Mouse (Mus musculus) MEL (cell line): ENCODE results near the gene Armc7. TPM values are rescaled to one million over a fixed set of nuclear protein-coding genes. Genes with fewer than 3 reads are reported as not detected.

Experiments
- DNase-seq: peaks from one replicate; pipeline ENCODE4 v3.0.0; 2011; ENCODE audit warnings: low read depth, low spot score
- H3K27ac ChIP-seq: 2 replicates; pipeline ENCODE4 v1.5.1; 2012; ENCODE audit warnings: low read depth, mild to moderate bottlenecking, control low read depth, low read length, moderate library complexity; ENCODE audit not compliant: control insufficient read depth
- H3K27me3 ChIP-seq, 2 experiments: fragments of 150-350 bp in 1 of 2; sonication (generic) in 1 of 2; 2 replicates each; pipeline ENCODE4 v1.6.1; 2012; ENCODE audit warnings: low read length in 2 of 2, mild to moderate bottlenecking in 2 of 2, improper control_type of control experiment in 1 of 2, moderate library complexity in 1 of 2; ENCODE audit not compliant: insufficient read depth in 2 of 2, control insufficient read depth in 1 of 2
- H3K36me3 ChIP-seq, 2 experiments: 2 replicates each; pipeline ENCODE4 v1.6.1; 2012 to 2014; ENCODE audit warnings: low read length in 2 of 2, improper control_type of control experiment in 1 of 2, inconsistent platforms in 1 of 2, mild to moderate bottlenecking in 1 of 2; ENCODE audit not compliant: insufficient read depth in 2 of 2, control insufficient read depth in 1 of 2
- H3K4me1 ChIP-seq, 2 experiments: fragments of 150-350 bp in 1 of 2; sonication (generic) in 1 of 2; 2 replicates each; pipeline ENCODE4 v1.6.1; 2012; ENCODE audit warnings: low read length in 2 of 2, improper control_type of control experiment in 1 of 2, mild to moderate bottlenecking in 1 of 2; ENCODE audit not compliant: insufficient read depth in 2 of 2, control insufficient read depth in 1 of 2
- H3K4me3 ChIP-seq, 2 experiments: fragments of 150-350 bp in 1 of 2; sonication (generic) in 1 of 2; 2 replicates each; pipeline ENCODE4 v1.5.1; 2012; ENCODE audit warnings: low read depth in 2 of 2, low read length in 2 of 2, mild to moderate bottlenecking in 2 of 2, moderate library complexity in 2 of 2, control low read depth in 1 of 2, improper control_type of control experiment in 1 of 2; ENCODE audit not compliant: control insufficient read depth in 1 of 2, insufficient read depth in 1 of 2
- H3K79me2 ChIP-seq: 2 replicates; pipeline ENCODE4 v1.6.1; 2012; ENCODE audit warnings: mild to moderate bottlenecking, low read length, moderate library complexity; ENCODE audit not compliant: control insufficient read depth, poor library complexity, insufficient read depth
- H3K9ac ChIP-seq: 2 replicates; pipeline ENCODE4 v1.6.1; 2012; ENCODE audit warnings: low read depth, mild to moderate bottlenecking, control low read depth, low read length, moderate library complexity; ENCODE audit not compliant: control insufficient read depth, poor library complexity, severe bottlenecking
- H3K9me3 ChIP-seq: fragments of 150-350 bp; sonication (generic); replicated peaks from 2 replicates; pipeline ENCODE4 v1.6.1; 2012; ENCODE audit warnings: mild to moderate bottlenecking, low read length, improper control_type of control experiment, moderate library complexity; ENCODE audit not compliant: insufficient read depth
- CHD2 ChIP-seq: IDR thresholded peaks from 2 replicates; pipeline ENCODE4 v1.6.1; 2011; ENCODE audit warnings: low read length, improper control_type of control experiment
- E2F4 ChIP-seq: IDR thresholded peaks from 2 replicates; pipeline ENCODE4 v1.6.1; 2011; ENCODE audit warnings: low read depth, low read length, improper control_type of control experiment, borderline replicate concordance
- ELF1 ChIP-seq: IDR thresholded peaks from 2 replicates; pipeline ENCODE4 v1.6.1; 2014; ENCODE audit warnings: low read depth, mild to moderate bottlenecking, inconsistent platforms, low read length, improper control_type of control experiment, moderate library complexity
- GATA1 ChIP-seq: IDR thresholded peaks from 2 replicates; pipeline ENCODE4 v1.6.1; 2011; ENCODE audit warnings: low read depth, low read length, improper control_type of control experiment
- KAT2A ChIP-seq: conservative IDR thresholded peaks from 2 replicates; pipeline ENCODE4 v1.6.1; 2012; ENCODE audit warnings: low read depth, low read length, improper control_type of control experiment, inconsistent platforms
- MAFK ChIP-seq: IDR thresholded peaks from 2 replicates; pipeline ENCODE4 v1.6.1; 2011; ENCODE audit warnings: low read depth, mild to moderate bottlenecking, low read length, improper control_type of control experiment, borderline replicate concordance
- MAX ChIP-seq: IDR thresholded peaks from 2 replicates; pipeline ENCODE4 v1.6.1; 2011; ENCODE audit warnings: low read length, improper control_type of control experiment
- MAZ ChIP-seq: IDR thresholded peaks from 2 replicates; pipeline ENCODE4 v1.6.1; 2012; ENCODE audit warnings: low read depth, mild to moderate bottlenecking, inconsistent platforms, low read length, improper control_type of control experiment
- MEF2A ChIP-seq: IDR thresholded peaks from 2 replicates; pipeline ENCODE4 v1.6.1; 2014; ENCODE audit warnings: low read depth, mild to moderate bottlenecking, inconsistent platforms, low read length, improper control_type of control experiment; ENCODE audit not compliant: poor library complexity, insufficient replicate concordance, severe bottlenecking; ENCODE audit errors: extremely low read depth
- MYB ChIP-seq: IDR thresholded peaks from 2 replicates; pipeline ENCODE4 v1.6.1; 2011; ENCODE audit warnings: mild to moderate bottlenecking, low read depth, low read length, improper control_type of control experiment
- NRF1 ChIP-seq: IDR thresholded peaks from 2 replicates; pipeline ENCODE4 v1.6.1; 2014; ENCODE audit warnings: low read depth, mild to moderate bottlenecking, inconsistent platforms, low read length, improper control_type of control experiment, moderate library complexity; ENCODE audit not compliant: poor library complexity, insufficient read depth, severe bottlenecking
- POLR2A ChIP-seq, 2 experiments: IDR thresholded peaks; 2 replicates each; pipeline ENCODE4 v1.6.1; 2011 to 2012; ENCODE audit warnings: low read length in 2 of 2, mild to moderate bottlenecking in 2 of 2, control low read depth in 1 of 2, improper control_type of control experiment in 1 of 2, low read depth in 1 of 2, moderate library complexity in 1 of 2; ENCODE audit not compliant: control insufficient read depth in 1 of 2, insufficient read depth in 1 of 2, poor library complexity in 1 of 2
- POLR2AphosphoS2 ChIP-seq: IDR thresholded peaks from 2 replicates; pipeline ENCODE4 v1.6.1; 2011; ENCODE audit warnings: low read length, improper control_type of control experiment
- POLR2AphosphoS5 ChIP-seq: IDR thresholded peaks from 2 replicates; pipeline ENCODE4 v1.6.1; 2012; ENCODE audit warnings: low read depth, borderline replicate concordance, mild to moderate bottlenecking, inconsistent platforms, low read length, moderate library complexity, mixed read lengths
- RAD21 ChIP-seq: IDR thresholded peaks from 2 replicates; pipeline ENCODE4 v1.6.1; 2011; ENCODE audit warnings: mild to moderate bottlenecking, low read depth, low read length, improper control_type of control experiment
- RCOR1 ChIP-seq: IDR thresholded peaks from 2 replicates; pipeline ENCODE4 v1.6.1; 2012; ENCODE audit warnings: low read depth, mild to moderate bottlenecking, inconsistent platforms, low read length, improper control_type of control experiment
- SIN3A ChIP-seq: IDR thresholded peaks from 2 replicates; pipeline ENCODE4 v1.6.1; 2012; ENCODE audit warnings: low read length, improper control_type of control experiment, inconsistent platforms
- TAL1 ChIP-seq: IDR thresholded peaks from 2 replicates; pipeline ENCODE4 v1.6.1; 2012; ENCODE audit warnings: mild to moderate bottlenecking, inconsistent platforms, low read length, moderate library complexity, mixed read lengths
- TBP ChIP-seq: IDR thresholded peaks from 2 replicates; pipeline ENCODE4 v1.8.0; 2011; ENCODE audit warnings: low read depth, low read length, improper control_type of control experiment
- USF2 ChIP-seq, 2 experiments: IDR thresholded peaks; 2 replicates each; pipeline ENCODE4 v1.6.1; 2011 to 2012; ENCODE audit warnings: improper control_type of control experiment in 2 of 2, low read length in 2 of 2, borderline replicate concordance in 1 of 2, inconsistent platforms in 1 of 2, low read depth in 1 of 2, mild to moderate bottlenecking in 1 of 2; ENCODE audit not compliant: insufficient read depth in 1 of 2
- ZC3H11A ChIP-seq: IDR thresholded peaks from 2 replicates; pipeline ENCODE4 v1.6.1; 2012; ENCODE audit warnings: low read depth, mild to moderate bottlenecking, inconsistent platforms, low read length, improper control_type of control experiment
- ZNF384 ChIP-seq: IDR thresholded peaks from 2 replicates; pipeline ENCODE4 v1.6.1; 2012; ENCODE audit warnings: low read depth, mild to moderate bottlenecking, inconsistent platforms, low read length, improper control_type of control experiment
- polyA plus RNA-seq, 2 experiments: library from polyadenylated mRNA; stranded (reverse) in 1 of 2; unstranded in 1 of 2; fragments of >175 nt in 1 of 2; fragments of >200 nt in 1 of 2; gene quantifications; 2 replicates each; pipeline versions ENCODE4 v1.2.1 to v1.2.4; 2012; ENCODE audit warnings: low replicate concordance in 2 of 2, low read depth in 1 of 2; ENCODE audit not compliant: insufficient read length in 2 of 2, insufficient read depth in 1 of 2, missing spikeins in 1 of 2
- total RNA-seq: library from RNA; depleted of rRNA; stranded (reverse); fragments of 300-350 nt; gene quantifications from 2 replicates; pipeline ENCODE4 v1.2.3, GENCODE M21; 2012

Armc7 gene
- total and polyA plus RNA-seq, 3 experiments = 9.1 to 13.1 TPM; not detected in 1

GRCm38 (mm10) chr11:115513271-115514237 lies 38.1 kb downstream of the Armc7 start:
- peaks cover 4 to 38% of the 10 kb centered on the region in 2 experiments; a peak in 3 of 4 replicates for H3K36me3 ChIP-seq
- H3K4me1 ChIP-seq = peaks cover 29 to 40% of the 10 kb centered on the region in 2 experiments
- H3K79me2 ChIP-seq = peaks cover 55% of the 10 kb centered on the region
- DNase-seq = peak; percentile 72
- no peaks in the 10 kb centered on the region for H3K27me3 ChIP-seq
- no peaks in the 10 kb centered on the region for H3K9me3 ChIP-seq
- H3K27ac ChIP-seq = peak overlapping the region; percentile 86
- H3K4me3 ChIP-seq = peak overlapping the region; percentile 78 to 96
- TF ChIP-seq USF2 (IDR thresholded peaks at IDR 0.05; ENCODE audit: borderline replicate concordance in 1 of 2, insufficient read depth in 1 of 2, low read depth in 1 of 2, low read length in 2 of 2) = no peak
- TF ChIP-seq MEF2A = no peak
- no peak for TF ChIP-seq RCOR1
- TF ChIP-seq GATA1 = no peak
- TF ChIP-seq KAT2A = no peak
- TF ChIP-seq MAX = peak; percentile 37; the same call in 1 of the 2 replicates
- peak; percentile 33; the same call in 1 of the 2 replicates for TF ChIP-seq NRF1
- TF ChIP-seq TAL1 = no peak
- TF ChIP-seq CHD2 = no peak
- no peak for TF ChIP-seq E2F4
- no peak for TF ChIP-seq SIN3A
- no peak for TF ChIP-seq RAD21
- TF ChIP-seq ZC3H11A = no peak
- TF ChIP-seq POLR2AphosphoS2 = peak; percentile 14; the same call in 1 of the 2 replicates
- TF ChIP-seq POLR2AphosphoS5 = no peak; the same call in 1 of the 2 replicates
- TF ChIP-seq ELF1 = no peak
- no peak for TF ChIP-seq MYB
- no peak for TF ChIP-seq POLR2A (IDR thresholded peaks at IDR 0.05; ENCODE audit: control insufficient read depth in 1 of 2, insufficient read depth in 1 of 2, low read depth in 1 of 2, low read length in 2 of 2, poor library complexity in 1 of 2)
- TF ChIP-seq MAFK = no peak
- TF ChIP-seq TBP = no peak
- peak; percentile 44; the same call in 1 of the 2 replicates for TF ChIP-seq MAZ
- TF ChIP-seq ZNF384 = no peak
- peak overlapping the region; percentile 96 for H3K9ac ChIP-seq
